Mouse (Mus musculus): ENCODE measurements around the gene Riox1. TPM values are rescaled to one million over a fixed set of nuclear protein-coding genes. Genes with fewer than 3 reads are reported as not detected.

Riox1 gene
- polyA plus RNA-seq, 1 experiment from 2014 or later, result 19.4 TPM

DNA sequence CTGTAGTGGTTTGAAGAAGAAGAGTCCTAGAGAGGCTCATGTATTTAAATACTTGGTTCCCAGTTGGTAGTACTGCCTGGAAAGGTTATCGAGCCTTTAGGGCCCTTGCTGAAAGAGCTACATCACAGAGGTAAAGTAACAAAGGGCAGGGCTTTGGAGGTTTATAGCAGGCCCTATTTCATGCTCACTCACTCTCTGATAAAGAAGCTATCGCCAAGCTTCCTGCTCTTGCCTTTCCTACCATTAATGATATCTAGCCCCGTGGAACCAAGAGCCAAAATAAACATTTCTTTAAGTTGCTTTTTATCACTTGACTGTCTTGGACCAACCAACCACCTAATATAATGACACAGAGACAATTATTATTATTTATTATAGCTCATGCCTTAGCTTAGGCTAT lies 50.0 kb downstream of the Riox1 start:
- 0 out of 2 replicates have a peak, but pooled peaks cover 4% of the 10 kb centered on the region for H3K36me3 ChIP-seq
- no peak overlapping the region for H3K4me3 ChIP-seq
- no peaks in the 10 kb centered on the region for H3K27me3 ChIP-seq (ENCODE audit: insufficient read depth, poor library complexity, severe bottlenecking)
- WGBS, result 54% methylated on average over 3 of the region's 3 CpGs
- no peak for DNase-seq (ENCODE audit: low spot score)
- H3K9me3 ChIP-seq, result peaks cover 3% of the 10 kb centered on the region; the same call in 1 of the 2 replicates
- no peak overlapping the region for H3K27ac ChIP-seq
- H3K4me1 ChIP-seq, result peaks cover 10% of the 10 kb centered on the region

Other genes with a start within 250 kb of the Riox1 start
- 0.15 and 0.38 TPM in 2 replicates for gene Papln, start 187.0 kb upstream of the Riox1 start, polyA plus RNA-seq (2016; fragmentation: Nextera tagmentation; extraction: Ambion mirVana)
- gene Numb, start 28.7 kb upstream of the Riox1 start, polyA plus RNA-seq (2016; fragmentation: Nextera tagmentation; extraction: Ambion mirVana), result 38.8 and 39.1 TPM in 2 replicates
- not detected in 2 replicates for gene Heatr4, start 34.2 kb downstream of the Riox1 start, polyA plus RNA-seq (2016; fragmentation: Nextera tagmentation; extraction: Ambion mirVana)
- gene Acot2, start 37.3 kb downstream of the Riox1 start, polyA plus RNA-seq (2016; fragmentation: Nextera tagmentation; extraction: Ambion mirVana), result 23.1 and 35.2 TPM in 2 replicates
- gene Acot1, start 58.9 kb downstream of the Riox1 start, polyA plus RNA-seq (2016; fragmentation: Nextera tagmentation; extraction: Ambion mirVana), result 15.3 and 23.3 TPM in 2 replicates
- 0.37 and 0.72 TPM in 2 replicates for gene Acot4, start 87.8 kb downstream of the Riox1 start, polyA plus RNA-seq (2016; fragmentation: Nextera tagmentation; extraction: Ambion mirVana)
- gene Gm49366, start 88.3 kb downstream of the Riox1 start, polyA plus RNA-seq (2016; fragmentation: Nextera tagmentation; extraction: Ambion mirVana), result not detected in 2 replicates
- 0.34 and 0.60 TPM in 2 replicates for gene Acot3, start 101.5 kb downstream of the Riox1 start, polyA plus RNA-seq (2016; fragmentation: Nextera tagmentation; extraction: Ambion mirVana)
- 0.11 TPM in 1 of 2 replicates, not detected in the other for gene Acot5, start 118.7 kb downstream of the Riox1 start, polyA plus RNA-seq (2016; fragmentation: Nextera tagmentation; extraction: Ambion mirVana)
- 0.67 and 0.69 TPM in 2 replicates for gene Acot6, start 150.0 kb downstream of the Riox1 start, polyA plus RNA-seq (2016; fragmentation: Nextera tagmentation; extraction: Ambion mirVana)
- 3.4 and 3.7 TPM in 2 replicates for gene Dnal1, start 163.8 kb downstream of the Riox1 start, polyA plus RNA-seq (2016; fragmentation: Nextera tagmentation; extraction: Ambion mirVana)
- gene Pnma1, start 197.9 kb downstream of the Riox1 start, polyA plus RNA-seq (2016; fragmentation: Nextera tagmentation; extraction: Ambion mirVana), result 0.71 and 1.1 TPM in 2 replicates